Mouse (Mus musculus) testis, postnatal 14 days (tissue): ENCODE data around the gene Shq1.

Experiments used
- DNase-seq: peaks from one replicate; pipeline ENCODE4 v3.0.0; 2021; ENCODE audit warnings: low spot score

Gene Shq1

DNA sequence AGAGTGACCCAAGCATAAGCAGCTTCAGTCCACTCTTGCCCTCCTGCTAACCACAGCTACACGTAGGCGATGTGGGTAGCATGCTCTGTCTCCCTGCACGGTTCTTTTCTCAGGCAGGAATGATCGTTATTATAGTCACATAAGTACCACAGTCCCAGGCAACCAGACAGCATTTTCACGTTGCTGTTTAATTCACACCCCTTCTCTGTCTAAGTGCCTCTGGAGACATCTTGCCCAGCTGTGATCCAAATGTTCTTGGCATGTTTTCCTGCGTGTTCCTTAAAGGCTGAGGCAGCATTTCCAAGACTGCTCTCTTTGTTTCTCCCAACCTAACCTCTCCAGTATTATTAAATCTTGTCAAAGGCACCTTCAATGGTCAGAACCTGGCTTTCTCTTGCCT, 67.3 kb downstream of the Shq1 start:
- no peak for DNase-seq

DNA sequence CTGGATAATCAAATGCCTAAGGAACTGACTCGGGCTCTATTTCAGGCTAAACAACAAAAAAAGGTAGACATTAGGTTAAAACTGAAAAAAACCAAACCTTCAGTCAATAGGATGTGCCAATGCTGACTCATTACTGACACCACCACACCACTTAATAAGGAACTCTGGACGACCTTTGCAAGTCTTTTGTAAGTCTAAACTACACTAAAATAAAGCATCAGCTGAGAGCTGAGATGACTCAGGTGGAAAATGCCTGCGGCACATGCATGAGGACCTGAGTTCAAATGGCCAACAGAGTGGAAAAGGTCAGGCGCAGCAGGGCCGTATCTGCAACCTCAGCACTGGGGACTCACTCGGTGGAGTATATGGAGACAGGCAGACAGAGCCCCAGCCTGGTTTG, 69.3 kb downstream of the Shq1 start:
- DNase-seq: no peak

DNA sequence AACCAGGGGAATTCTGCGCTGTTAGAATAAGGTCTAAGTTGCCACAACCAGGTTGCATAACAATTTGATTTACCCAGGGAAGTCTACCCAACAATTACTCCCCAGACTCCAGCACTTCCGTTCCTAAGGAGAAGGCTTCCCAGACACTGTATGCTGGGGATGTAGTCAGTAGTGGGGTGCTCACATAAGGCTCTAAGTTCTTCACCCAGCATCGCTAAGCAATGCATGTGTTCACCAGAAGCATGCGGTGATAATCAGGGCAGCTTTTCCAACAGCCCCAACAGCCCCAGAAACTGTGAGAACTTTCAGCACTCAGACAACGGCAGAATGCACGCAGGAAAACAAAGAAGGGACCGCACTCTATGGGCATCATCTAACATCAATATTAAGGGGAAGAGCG, 77.1 kb downstream of the Shq1 start:
- no peak for DNase-seq

DNA sequence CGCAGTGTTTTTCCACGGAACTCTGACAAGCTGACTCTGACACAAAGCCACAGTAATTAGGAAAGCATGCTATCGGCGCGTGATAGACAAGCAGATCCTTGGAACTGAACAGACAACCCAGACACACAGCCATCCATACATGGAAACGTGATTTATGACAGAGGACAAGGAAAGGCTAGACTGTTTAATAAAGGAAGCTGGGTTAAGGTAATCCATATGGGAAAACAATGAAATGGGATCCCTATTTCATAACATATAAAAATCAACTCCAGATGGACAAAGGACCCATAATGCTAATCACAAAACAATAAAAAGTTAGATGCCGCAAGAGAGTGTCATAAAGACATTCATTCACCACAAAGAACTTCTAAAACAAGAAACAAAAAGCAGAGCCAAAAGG, 78.0 kb downstream of the Shq1 start:
- no peak for DNase-seq

DNA sequence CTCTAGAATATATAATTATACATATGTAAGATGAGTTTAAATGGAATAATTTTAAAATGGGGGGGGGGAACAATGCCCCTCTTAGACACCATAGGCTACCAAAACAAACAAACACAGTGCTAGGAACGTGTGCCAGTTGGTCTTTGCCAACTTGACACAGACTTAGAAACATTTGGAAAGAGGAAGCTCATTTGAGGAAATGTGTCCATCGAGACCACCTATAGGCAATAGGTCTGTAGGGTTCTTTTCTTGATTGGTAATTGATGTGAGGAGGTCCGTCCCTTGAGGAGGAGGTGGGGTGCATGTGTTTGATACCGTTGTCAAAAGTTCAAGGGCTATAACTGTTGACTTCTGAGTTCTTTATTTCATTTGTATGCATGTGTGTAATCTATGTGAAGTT, 80.4 kb downstream of the Shq1 start:
- DNase-seq: no peak

DNA sequence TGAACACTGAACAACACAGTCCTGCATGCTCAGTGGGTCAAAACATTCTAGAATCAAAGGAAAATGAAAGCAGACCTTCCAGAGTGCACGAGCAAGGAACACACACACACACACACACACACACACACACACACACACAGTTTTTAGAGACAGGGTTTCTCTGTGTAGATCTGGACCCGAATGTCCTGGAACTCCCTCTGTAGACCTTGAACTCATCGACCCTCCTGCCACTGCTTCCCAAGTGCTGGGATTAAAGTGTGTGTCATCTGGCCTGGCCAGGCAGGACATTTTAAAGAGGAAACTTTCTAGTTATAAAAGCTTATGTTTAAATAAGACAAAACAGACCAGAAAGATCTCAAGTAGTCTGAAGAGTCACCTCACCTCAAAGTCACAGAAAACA, 82.1 kb downstream of the Shq1 start:
- no peak for DNase-seq

GRCm38 (mm10) chr6:100586758-100587157, 84.2 kb downstream of the Shq1 start:
- DNase-seq: no peak

DNA sequence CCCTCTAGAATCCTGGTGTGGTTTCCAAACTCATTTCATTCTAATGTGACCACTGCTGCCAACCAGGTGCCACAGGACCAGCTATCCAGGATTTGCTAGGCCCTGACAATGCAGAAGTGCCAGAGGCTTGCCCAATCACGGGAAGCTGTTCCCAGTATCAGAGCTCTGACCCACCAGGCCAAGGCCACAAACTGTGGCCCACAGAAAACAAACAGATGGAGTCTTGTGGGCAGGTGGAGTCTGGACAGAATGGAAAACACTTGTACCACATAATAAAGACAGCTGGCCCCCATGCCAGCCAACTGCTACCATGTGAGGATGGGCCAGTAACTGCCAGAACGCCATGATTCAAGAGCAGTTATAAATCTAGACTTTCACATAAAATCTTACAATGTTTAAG, 89.0 kb downstream of the Shq1 start:
- no peak for DNase-seq

DNA sequence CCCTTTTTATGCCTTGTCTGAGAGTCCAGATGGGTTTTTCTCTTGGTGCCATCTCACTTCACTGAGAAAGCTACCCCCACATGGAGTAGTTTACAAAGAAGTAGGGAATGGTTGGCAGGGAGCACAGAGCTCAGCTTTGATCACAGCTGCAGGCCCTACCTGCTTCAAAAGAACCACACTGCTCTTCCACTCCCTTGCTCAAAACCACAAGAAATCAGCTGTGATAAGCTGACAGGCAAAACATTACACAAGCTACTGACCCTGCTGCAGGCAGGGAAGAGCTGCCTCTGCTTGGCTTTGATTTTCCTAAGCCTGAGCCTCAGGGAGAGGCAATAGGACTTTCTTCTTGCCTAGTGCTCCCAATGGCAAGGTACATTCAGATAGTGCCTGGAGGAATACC, 89.9 kb downstream of the Shq1 start:
- no peak for DNase-seq

DNA sequence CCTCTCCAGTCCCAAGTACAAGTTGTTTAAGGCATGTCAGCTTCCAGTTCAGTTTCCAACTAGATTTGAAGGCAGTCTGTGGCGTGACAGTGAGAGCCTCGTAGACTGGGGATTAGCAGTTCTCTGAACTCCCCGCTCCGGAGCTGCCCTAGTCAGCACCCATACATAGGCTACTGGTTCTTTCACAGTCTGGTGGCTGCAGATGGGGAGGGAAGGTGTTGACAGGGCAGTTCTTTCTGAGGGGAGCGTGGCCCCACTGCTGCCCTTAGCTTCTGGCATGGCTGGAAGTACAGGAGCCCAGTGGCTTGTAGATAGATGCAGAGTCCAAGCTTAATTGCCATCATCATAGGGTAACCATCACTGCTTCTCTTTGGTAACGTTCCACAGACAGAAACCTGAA, 93.4 kb downstream of the Shq1 start:
- no peak for DNase-seq

GRCm38 (mm10) chr6:100576171-100576570, 94.8 kb downstream of the Shq1 start:
- DNase-seq: no peak

GRCm38 (mm10) chr6:100566774-100567173, 104.2 kb downstream of the Shq1 start:
- DNase-seq: no peak

GRCm38 (mm10) chr6:100564516-100564915, 106.4 kb downstream of the Shq1 start:
- no peak for DNase-seq

DNA sequence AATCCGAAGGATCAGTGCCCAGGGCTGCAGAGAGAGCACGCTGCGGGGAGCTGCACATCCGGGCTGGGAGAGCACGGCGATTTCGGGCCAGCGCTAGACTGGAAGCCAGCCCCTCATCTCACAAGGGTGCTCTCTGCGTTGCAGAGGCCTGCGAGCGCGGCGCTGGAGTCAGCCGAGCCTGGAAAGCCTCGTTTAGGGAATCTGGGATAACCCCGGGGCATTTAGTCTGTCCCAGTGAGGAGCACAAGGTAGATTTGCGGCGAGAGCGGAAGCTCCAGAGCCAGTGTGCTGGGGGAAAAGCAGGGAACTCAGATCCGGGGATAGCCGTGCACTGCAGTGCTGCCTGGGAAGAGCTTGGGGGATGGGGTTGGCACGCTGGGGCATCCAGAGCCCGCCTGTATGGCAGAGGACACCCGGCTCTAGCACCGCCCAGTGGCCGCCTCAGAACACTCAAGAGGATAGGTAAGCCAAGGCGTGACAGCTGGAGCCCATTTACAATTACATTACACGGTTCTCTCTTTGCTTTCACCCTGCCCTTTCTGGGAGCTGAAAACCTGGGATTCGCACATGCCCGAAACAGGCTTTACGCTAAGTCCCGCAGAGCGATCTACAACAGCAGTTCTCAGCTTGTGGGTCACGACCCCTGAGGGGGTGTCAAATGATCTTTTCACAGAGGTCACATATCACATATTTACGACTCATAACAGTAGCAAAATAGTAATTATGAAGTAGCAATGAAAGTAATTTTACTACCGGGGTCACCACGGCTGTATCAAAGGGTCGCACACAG, 107.2 kb downstream of the Shq1 start:
- peak; percentile 51 for DNase-seq

- DNase-seq: peak; percentile 46
Measured at GRCm38 (mm10) chr6:100562719-100563551, 108.0 kb downstream of the Shq1 start.

DNA sequence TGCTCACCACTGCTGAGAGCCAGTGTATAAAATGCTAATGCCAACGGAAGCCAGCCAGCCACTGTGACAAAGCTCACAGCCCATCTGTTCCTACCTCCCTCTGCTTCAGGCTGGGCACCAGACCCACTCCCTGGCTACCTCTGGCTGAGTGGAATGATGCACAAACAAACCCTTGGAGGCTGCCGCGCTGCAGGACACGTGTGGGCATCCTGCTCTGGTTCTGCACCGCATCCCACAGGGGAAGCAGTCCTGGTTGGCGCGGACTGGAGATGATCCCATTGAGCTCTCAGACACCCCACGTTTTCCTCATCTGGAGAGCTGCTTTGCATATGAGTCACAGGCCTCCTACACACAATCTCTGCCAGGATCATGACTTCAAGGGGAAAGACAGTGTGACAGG, 112.9 kb downstream of the Shq1 start:
- no peak for DNase-seq

GRCm38 (mm10) chr6:100542154-100542997, 128.6 kb downstream of the Shq1 start:
- DNase-seq: no peak

DNA sequence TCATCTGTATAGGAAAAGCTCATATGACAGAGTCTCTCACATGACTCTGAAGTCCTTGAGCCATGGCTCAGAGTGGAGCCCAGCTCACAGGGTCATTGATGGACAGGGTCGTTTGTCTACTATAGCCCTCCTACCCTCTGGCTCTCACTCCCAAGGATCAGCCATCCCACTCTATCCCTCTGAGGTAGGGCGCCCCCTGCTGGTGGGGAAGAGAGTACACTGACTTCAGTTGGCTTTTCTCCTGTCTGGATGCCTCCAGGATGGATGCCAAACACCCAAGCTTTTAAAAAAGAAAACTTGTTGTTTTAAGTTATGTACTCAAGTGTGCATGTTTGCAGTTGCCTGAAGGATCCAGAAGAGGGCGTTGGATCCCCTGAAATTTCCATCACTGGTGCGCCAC, 131.3 kb downstream of the Shq1 start:
- no peak for DNase-seq

DNA sequence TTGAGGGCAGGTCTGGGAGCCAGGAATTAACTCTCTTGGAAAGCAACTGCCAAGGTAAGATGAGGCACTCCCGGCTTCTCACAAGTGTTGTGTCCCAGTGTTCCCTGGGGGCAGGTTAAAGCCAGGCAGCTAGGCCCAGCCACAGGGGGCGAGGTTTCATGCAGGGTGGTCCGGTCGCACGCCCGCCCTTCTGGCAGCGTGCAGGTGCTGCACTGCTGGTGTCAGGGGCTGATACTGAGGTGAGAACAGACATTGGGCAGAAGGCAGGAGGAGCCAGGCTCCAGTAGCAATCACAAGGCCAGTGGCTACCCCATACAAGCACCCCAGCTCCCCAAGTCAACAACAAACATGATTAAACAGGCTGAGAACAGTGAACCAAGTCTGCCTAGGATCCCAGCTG, 132.4 kb downstream of the Shq1 start:
- no peak for DNase-seq

GRCm38 (mm10) chr6:100537987-100538386, 133.0 kb downstream of the Shq1 start:
- DNase-seq: no peak

DNA sequence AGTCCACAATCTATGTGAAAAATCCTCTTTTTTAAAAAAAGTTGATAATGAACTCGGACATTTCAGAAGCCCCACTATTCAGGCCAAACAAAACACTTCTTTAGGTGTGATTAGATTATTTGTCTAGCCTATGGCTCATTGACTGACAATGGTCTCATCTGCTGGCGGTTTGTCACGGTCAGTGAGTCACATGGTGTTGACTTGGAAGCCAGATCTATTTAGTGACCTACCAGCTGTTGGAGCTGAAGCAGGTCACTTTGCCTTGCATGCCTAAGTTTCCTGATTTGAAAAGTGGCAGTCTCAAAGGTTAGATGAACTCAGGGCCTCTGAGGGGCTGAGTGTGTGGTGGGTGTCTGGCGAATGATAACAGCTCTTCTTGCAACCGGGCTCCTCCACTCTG, 133.9 kb downstream of the Shq1 start:
- DNase-seq: no peak

DNA sequence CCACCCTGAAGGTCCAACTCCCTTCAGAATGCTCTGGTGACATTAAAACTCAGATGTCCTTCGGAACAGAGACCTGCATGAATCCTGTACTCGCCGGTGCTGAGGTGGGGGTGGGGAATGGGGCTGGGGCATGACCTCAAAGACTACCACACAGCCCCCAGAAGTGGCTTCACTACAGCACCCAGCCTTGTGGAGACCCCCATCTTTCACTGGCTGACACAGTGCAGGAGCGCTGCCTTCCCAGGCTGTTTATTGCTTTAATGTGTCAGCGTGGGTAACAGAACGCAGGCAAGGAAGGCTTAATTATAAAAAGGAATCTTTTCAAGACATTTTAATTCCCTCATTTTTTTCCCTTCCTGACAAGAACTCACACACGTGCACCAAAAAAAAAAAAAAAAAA, 137.6 kb downstream of the Shq1 start:
- DNase-seq: no peak

DNA sequence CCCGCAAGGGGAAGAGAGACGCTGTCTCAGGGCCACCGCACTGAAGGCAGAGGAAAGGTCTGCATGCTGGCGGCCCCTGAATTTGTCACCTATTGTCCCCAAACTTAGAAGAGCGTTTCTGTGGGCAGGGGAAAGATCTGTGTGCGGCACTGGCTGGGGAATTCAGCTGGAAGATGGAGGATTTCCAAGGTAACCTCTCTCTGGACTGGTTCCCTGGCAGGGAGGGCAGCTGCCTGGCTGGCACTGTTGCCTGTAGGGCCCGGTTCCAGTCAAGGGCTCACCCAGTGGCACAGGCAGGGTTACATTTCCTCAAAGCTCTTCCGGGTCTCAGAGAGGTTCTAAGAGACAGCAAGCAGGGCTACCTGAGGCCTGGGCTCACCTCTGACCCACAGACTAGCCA, 138.6 kb downstream of the Shq1 start:
- no peak for DNase-seq
